Mouse (Mus musculus) frontal cortex, adult (tissue): ENCODE data around the gene Mbd6.
"Not testable (repeated sequence)": the region's sequence is repeated elsewhere in the genome, so short reads cannot be mapped to it uniquely, and the experiment has no call there.

Source experiments
- ATAC-seq: cut with Nextera tagmentation; 2 replicates; pipeline ENCODE4 v1.9.2; 2017; ENCODE audit warnings: mild to moderate bottlenecking, moderate library complexity, mixed read lengths; ENCODE audit not compliant: low TSS enrichment

Gene Mbd6

DNA sequence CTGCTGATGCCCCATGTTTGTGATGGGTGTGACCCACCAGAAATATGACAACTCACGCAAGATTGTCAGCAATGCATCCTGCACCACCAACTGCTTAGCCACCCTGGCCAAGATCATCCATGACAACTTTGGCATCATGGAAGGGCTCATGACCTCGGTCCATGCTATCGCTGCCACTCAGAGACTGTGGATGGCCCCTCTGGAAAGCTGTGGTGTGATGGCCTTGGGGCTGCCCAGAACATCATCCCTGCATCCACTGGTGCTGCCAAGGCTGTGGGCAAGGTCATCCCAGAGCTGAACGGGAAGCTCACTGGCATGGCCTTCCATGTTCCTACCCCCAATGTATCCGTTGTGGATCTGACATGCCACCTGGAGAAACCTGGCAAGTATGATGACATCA is 24.7 kb upstream of the Mbd6 start:
- not testable (repeated sequence) for ATAC-seq

GRCm38 (mm10) chr10:127312858-127313257 is 24.0 kb upstream of the Mbd6 start:
- ATAC-seq, result no peak

- ATAC-seq, result peak; percentile 60
These were observed 23.5 kb upstream of the Mbd6 start for GRCm38 (mm10) chr10:127312356-127312676.

- peak; percentile 98 for ATAC-seq
These were observed 22.9 kb upstream of the Mbd6 start, which contains the start of gene Mars for GRCm38 (mm10) chr10:127311476-127312355. Gene Mars (minus strand): TSS chr10:127311786.

DNA sequence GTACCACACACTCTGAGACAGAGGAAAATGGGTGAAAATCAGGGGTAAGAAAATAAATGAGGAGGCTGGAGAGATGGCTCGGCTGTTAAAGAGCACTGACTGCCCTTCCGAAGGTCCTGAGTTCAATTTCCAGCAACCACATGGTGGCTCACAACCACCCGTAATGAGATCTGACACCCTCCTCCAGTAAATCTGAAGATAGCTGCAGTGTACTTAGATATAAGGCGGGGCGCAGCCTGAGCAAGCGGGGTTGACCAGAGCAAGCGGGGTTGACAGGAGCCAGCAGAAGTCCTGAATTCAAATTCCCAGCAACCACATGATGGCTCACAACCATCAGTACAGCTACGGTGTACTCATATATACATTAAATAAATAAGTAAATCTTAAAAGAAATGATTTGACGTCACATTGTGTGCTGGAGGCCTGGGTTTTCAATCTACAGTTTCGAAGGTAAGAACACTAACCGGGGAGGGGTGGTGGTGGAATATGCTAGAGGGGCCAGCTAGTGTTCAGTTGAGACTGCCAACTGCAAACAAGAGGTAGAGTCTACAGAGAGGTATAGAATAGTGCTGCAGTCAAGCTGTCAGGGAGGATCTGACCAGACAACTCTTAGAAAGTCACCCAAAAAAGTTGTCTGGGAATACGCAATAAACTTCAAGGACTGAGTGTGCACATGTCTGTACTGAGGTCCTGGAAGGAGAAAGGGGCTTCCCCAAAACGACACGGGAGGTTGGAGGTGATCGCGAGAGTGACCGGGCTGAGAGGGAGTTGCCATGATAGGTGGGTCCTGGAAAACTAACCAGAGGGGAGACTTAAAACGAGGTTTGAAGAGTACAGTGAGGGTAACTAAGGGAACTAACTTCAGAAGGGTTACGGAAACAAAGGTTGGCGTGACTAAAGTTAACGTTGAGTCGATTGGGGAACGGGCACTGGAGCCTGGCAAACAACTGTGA is 22.0 kb upstream of the Mbd6 start:
- ATAC-seq, result 0 out of 2 replicates have a peak, but pooled peaks have one; percentile 1

- ATAC-seq, result not testable (repeated sequence)
These were observed 20.3 kb upstream of the Mbd6 start for GRCm38 (mm10) chr10:127309167-127309566.

- no peak for ATAC-seq
These were observed 14.3 kb upstream of the Mbd6 start for GRCm38 (mm10) chr10:127303136-127303535.

DNA sequence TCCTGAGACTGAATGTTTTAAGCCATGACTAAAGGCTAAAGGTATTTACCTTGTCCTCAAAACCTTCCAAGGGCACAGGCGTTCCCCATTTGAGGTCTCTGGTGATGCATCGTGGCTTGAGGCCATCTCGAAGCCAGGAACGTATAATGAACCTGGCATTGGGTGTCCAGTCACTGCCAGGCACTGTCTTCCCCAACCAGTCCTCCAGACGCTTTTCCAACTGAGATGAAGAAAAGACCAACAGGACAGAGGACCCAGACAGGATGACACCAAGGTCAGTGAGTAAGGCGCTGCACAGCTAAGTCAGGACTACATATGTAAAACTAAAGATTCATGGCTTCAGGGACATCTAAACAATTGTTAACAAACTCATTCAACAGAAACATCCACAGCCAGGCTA is 11.5 kb upstream of the Mbd6 start:
- ATAC-seq, result no peak

DNA sequence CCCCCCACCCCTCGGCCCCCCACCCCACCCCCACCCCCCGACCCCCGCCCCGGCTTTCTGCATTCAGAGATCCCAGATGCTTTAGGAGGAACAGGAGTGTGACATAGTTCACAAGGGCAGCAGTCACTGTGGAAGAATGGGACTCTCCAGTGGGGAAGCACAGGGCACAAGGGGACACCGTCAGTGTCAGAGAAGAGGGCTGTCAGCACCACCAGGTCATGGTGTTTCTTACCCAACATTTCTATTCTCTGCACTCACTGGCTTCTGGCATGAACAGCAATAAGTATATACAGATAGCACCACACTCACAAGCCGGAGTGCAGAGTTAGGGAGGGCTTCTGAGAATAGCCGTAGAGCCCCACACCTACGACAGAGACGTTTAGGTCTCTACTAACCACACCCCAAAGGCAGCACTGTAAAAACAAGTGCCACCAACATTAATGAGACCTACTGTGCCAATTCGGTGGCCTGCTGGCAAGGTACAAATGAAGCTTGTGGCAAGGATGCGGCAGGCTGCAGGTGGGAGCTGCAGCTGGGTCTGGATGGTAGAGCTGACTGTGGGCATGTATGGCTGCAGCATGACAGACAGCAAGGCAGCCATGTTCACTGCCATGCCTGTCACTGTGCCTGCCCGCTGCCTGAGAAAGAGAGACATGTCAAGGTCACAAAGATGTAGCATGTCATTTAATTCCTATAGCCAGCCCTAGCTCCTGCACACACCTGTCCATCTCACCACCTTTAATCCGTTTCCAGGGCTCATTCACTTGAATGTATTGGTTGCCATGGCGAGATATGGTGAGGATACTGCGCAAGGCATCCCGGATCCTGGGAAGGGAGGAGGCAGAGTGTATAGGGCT is 8.4 kb upstream of the Mbd6 start:
- 0 out of 2 replicates have a peak, but pooled peaks have one; percentile 4 for ATAC-seq

DNA sequence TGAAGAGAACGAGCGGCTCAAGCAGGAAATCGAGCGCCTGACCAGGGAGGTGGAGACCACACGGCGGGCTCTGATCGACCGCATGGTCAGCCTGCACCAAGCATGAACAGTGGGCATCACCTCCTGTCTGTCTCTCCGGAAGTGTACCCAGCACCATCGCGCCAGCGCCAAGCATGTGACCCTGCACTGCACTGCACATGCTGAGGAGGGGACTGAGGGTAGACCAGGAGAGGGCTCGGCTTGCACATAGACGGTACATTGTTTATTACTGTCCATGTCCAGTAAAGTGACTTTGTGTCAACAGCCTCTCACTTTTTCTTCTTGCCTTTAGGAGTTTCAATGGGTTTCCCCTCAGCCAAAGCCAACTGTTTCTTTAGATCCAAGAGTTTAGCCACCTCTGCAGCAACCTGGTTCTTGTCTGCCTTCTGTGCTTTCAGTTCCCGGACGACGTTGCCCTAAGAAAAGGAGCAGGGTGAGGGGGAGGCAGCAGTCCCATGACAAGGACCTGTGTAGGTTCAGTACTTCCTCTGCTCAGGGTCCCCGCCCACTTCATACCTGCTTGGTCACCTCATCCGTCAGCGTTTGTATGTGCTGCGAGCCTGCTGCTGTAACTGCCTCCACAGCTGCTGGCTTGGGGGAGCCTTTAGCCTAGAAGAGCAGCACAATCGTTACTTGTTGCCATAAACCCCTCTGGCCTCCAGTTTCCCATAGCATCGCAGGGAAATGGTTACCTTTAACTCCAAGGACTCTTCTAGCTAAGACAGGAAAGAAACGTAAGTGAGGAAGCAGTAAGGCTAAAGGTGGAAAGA is 7.4 kb upstream of the Mbd6 start:
- ATAC-seq, result no peak

- ATAC-seq, result no peak
These were observed 6.2 kb upstream of the Mbd6 start for GRCm38 (mm10) chr10:127294895-127295510.

GRCm38 (mm10) chr10:127293590-127294113 is 4.8 kb upstream of the Mbd6 start:
- ATAC-seq, result no peak

DNA sequence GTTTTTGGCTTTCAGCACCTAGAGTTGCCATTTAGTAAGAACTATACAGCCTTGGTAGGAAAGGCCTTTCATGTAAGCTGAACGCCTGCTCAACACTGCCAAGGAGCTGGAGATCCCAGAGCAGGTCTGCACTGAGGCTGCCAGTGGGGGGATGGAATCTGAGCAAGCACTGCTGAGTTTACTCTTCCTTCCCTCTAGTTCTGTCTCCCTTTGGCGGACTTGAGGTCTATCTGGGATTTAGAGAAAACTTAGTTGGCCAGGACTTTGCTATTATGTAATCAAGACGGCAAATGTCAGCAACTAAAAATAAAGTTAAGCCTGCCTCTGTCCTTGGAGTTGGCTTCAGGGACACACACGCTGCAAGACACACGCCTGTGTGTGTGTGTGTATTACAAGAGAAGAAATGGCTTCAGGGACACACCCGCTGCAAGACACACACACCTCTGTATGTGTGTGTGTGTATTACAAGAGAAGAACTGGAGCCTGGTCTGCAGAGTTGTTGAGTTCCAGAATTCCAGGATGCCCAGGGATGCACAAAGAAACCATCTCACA is 4.2 kb upstream of the Mbd6 start:
- no peak for ATAC-seq

GRCm38 (mm10) chr10:127291881-127292638 is 3.2 kb upstream of the Mbd6 start:
- no peak for ATAC-seq

- ATAC-seq, result peak; percentile 17
These were observed 2.4 kb upstream of the Mbd6 start for GRCm38 (mm10) chr10:127290930-127291880.

DNA sequence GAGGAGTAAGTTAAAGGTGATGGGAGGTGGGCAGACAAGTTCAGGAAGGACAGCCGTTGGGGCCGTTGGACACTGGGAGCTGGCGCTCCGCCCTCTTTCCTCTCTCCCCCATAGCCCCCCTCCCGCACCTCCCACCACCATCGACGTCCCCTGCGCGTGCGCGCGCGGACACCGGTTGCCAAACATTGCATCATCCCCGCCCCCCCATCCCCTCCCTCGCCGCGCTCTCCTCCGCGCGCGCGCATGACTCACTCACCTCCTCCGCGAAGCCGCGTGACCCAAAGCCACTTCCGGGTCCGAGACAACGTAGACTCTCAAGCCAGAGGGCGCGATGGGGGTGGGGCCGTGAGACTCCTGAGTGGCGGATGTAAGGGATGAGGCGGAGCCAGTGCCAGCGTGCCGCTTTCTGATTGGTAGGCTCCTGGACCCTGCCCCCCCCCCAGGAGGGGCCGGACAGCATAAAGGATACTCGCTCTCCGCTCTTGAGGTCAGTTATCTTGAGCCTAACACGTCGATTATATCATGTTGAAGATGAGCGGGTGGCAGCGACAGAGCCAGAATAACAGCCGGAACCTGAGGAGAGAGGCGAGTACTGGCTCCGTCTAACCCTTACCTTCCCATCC is 1.6 kb upstream of the Mbd6 start:
- ATAC-seq, result peak; percentile 76

- peak; percentile 7; the same call in 1 of the 2 replicates for ATAC-seq
These were observed 864 bp upstream of the Mbd6 start for GRCm38 (mm10) chr10:127289573-127290191.
